Mouse (Mus musculus): Measurements from ENCODE around the gene Sypl. TPM values are rescaled to one million over a fixed set of nuclear protein-coding genes. Genes with fewer than 3 reads are reported as not detected.

The Sypl gene
- polyA plus RNA-seq, 1 experiment from 2014 or later, result 176 TPM

DNA sequence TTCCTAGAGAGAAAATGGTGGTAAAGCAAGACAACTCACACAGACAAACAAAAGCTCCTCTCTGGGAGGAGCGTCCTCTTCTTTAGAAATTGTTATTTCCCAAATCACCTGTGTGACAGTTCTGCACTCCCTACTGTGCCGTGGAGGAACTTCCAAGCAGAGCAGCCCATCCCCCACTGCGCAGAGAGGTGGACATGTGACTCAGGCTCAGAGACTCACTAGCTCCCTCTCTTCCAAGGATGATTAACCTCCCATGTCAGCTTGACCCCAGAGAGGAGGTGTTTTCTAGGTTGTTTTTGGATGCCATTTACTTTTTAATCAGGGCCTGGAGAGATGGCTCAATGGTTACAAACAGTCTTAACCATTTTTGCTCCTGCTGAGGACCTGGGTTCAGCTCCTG, 29.4 kb upstream of the Sypl start:
- H3K4me3 ChIP-seq (ENCODE audit: low read depth, low read length), result no peak overlapping the region
- no peak overlapping the region for H3K4me2 ChIP-seq (replicated peaks; ENCODE audit: low read depth)
- H3K36me3 ChIP-seq (ENCODE audit: control insufficient read depth, insufficient read depth), result no peaks in the 10 kb centered on the region
- H3K4me1 ChIP-seq (replicated peaks; ENCODE audit: control insufficient read depth, insufficient read depth, low read length), result no peaks in the 10 kb centered on the region
- H3K27me3 ChIP-seq (replicated peaks; ENCODE audit: control insufficient read depth, insufficient read depth, low read length), result no peaks in the 10 kb centered on the region
- H3K27ac ChIP-seq (ENCODE audit: low read depth, low read length), result no peak overlapping the region
- no peak for ATAC-seq
- no peak overlapping the region for H3K9ac ChIP-seq (ENCODE audit: low read depth, low read length)
- WGBS, result 46% methylated on average over 3 of the region's 3 CpGs
- 0 out of 2 replicates have a peak, but pooled peaks have one; percentile 7 for TF ChIP-seq CTCF (IDR thresholded peaks at IDR 0.05; ENCODE audit: low read depth)
- no peaks in the 10 kb centered on the region for H3K9me3 ChIP-seq (ENCODE audit: control insufficient read depth)

DNA sequence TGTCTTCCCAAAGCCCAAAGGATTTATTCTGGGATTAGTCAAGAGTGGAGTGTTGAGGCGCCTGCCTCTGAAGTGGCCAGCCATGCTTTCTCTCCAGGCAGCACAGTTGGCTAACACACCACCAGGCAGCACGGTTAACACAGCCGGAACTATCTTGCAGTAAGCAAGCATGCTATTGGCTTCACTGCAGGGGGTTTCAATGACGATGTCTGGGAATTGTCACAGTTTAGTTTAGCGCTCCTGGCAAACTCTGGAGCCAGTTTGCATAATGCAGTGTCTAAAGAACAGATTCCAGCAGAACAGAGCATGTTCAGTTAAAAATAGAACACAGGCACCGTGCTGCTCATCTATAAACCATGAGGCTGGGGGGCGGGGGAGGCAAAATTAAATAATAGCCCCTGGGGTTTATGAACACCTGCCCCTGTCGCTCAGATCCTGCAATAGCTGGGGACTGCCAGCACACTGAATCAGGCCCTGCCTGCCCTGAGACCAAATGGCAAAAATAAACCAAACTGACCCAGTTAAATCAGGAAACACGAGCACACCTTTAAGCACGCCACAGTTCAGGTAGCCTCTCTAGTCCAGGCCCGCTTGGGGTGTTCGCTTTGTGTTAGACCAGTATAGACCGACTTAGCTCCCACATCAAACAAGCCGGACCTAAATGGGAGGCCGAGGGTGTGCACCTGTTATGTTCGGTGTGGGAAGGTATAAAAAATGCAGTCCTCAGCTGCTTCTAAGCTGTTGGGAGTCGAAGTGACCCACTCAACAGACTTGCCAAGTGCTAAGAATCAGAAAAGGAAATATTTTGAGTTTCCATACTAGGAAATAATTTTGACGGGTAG, 27.1 kb upstream of the Sypl start:
- H3K9me3 ChIP-seq (ENCODE audit: control insufficient read depth), result no peaks in the 10 kb centered on the region
- no peaks in the 10 kb centered on the region for H3K27me3 ChIP-seq (replicated peaks; ENCODE audit: control insufficient read depth, insufficient read depth, low read length)
- ATAC-seq, result no peak
- no peak overlapping the region for H3K4me2 ChIP-seq (replicated peaks; ENCODE audit: low read depth)
- 66% methylated on average over 18 of the region's 18 CpGs for WGBS
- 0 out of 2 replicates have a peak, but pooled peaks cover 4% of the 10 kb centered on the region for H3K4me1 ChIP-seq (replicated peaks; ENCODE audit: control insufficient read depth, insufficient read depth, low read length)
- no peak overlapping the region for H3K9ac ChIP-seq (ENCODE audit: low read depth, low read length)
- no peaks in the 10 kb centered on the region for H3K36me3 ChIP-seq (ENCODE audit: control insufficient read depth, insufficient read depth)
- TF ChIP-seq CTCF (IDR thresholded peaks at IDR 0.05; ENCODE audit: low read depth), result no peak
- H3K27ac ChIP-seq (ENCODE audit: low read depth, low read length), result no peak overlapping the region
- H3K4me3 ChIP-seq (ENCODE audit: low read depth, low read length), result no peak overlapping the region

DNA sequence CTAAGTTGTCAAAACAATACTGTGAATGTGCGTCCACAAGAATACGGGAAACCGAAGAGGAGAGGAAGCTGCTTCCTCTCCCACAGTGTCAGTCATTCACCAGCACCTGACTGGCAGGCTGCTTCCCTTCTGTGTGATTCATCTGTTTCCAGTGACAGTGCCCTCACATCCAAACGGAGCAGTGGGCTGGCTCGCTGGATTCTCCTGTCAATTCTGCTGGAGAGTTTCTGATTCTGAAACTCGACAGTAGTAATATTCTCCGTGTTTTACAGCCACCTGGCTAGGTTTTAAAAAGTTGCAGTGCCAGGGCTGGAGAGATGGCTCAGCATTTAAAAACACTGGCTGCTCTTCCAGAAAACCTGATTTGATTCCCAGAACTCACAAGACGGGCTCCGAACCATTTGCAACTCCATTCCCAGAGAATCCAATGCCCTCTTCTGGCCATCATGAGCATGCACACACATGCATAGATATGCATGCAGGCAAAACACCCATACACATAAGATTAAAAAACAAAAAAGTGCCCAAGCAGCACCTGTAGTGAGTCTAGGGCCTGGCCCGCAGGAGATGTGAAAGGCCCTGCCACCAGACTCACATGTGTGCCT, 26.4 kb upstream of the Sypl start:
- Histone ChIP-seq H3K4me2 (replicated peaks; ENCODE audit: low read depth) (no peak overlapping the region), H3K27me3 (replicated peaks; ENCODE audit: control insufficient read depth, insufficient read depth, low read length) (no peaks in the 10 kb centered on the region), H3K9ac (ENCODE audit: low read depth, low read length) (no peak overlapping the region), H3K4me3 (ENCODE audit: low read depth, low read length) (no peak overlapping the region), H3K4me1 (replicated peaks; ENCODE audit: control insufficient read depth, insufficient read depth, low read length) (0 out of 2 replicates have a peak, but pooled peaks cover 4% of the 10 kb centered on the region), H3K27ac (ENCODE audit: low read depth, low read length) (no peak overlapping the region), H3K36me3 (ENCODE audit: control insufficient read depth, insufficient read depth) (no peaks in the 10 kb centered on the region), H3K9me3 (ENCODE audit: control insufficient read depth) (no peaks in the 10 kb centered on the region)
- ATAC-seq, result no peak
- TF ChIP-seq CTCF (IDR thresholded peaks at IDR 0.05; ENCODE audit: low read depth), result peak; percentile 53
- WGBS, result 80% methylated on average over 10 of the region's 10 CpGs

DNA sequence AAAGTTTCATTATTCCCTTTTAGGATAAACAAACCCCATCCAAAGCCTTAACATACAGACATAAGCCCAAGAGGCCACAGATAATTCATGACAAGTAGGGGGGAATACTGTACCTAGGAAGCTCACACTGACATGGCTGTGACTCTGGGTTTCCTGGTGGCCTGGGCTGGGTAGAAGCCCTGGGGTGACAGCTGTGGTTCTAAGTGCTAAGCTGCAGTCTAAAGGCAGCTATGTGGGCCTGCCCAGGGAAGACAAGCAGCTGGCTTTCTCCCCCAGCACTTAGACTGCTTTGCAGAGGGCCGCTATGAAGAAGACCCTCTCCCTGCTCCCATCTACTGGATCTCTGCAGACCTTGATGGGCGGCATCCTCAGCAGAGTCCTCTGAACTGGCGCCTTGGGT, 25.5 kb upstream of the Sypl start:
- Histone ChIP-seq H3K4me3 (ENCODE audit: low read depth, low read length) (no peak overlapping the region), H3K9ac (ENCODE audit: low read depth, low read length) (no peak overlapping the region), H3K27ac (ENCODE audit: low read depth, low read length) (no peak overlapping the region), H3K9me3 (ENCODE audit: control insufficient read depth) (no peaks in the 10 kb centered on the region), H3K27me3 (replicated peaks; ENCODE audit: control insufficient read depth, insufficient read depth, low read length) (no peaks in the 10 kb centered on the region), H3K36me3 (ENCODE audit: control insufficient read depth, insufficient read depth) (no peaks in the 10 kb centered on the region), H3K4me2 (replicated peaks; ENCODE audit: low read depth) (no peak overlapping the region), H3K4me1 (replicated peaks; ENCODE audit: control insufficient read depth, insufficient read depth, low read length) (0 out of 2 replicates have a peak, but pooled peaks cover 4% of the 10 kb centered on the region)
- 76% methylated on average over 3 of the region's 3 CpGs for WGBS
- TF ChIP-seq CTCF (IDR thresholded peaks at IDR 0.05; ENCODE audit: low read depth), result no peak
- ATAC-seq, result no peak

DNA sequence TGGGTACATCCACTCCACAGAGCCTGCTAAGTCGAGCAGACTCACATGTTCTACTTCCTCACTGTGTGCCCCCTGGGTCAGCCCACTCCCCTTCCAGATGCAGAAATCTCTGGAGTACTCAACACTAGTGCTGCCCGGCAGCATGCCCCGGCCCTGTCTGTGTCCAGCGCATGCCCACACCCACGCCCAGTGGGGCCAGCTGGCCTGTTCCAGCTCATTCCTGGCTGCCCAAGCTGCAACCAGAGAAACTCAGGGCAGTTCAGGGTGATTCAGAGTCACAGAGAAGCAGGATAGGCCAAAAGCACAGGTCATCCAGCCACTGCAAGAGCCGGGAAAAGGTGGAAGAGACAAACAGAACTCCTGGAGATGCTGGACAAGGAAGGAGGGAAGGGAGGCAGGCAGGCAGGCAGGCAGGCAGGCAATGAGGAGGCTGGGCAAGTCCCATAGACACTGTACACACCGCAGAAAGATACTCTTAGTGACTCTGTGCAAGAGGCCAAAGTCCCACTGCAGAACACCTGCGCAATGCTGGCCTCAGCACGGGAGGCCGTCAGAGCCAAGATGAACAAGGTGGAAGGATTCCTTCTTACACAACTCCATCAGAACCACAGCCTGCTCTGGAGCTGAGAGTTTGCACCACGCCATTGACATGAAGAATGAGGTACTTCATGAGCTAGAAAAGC, 23.7 kb upstream of the Sypl start:
- no peak overlapping the region for H3K9ac ChIP-seq (ENCODE audit: low read depth, low read length)
- H3K4me3 ChIP-seq (ENCODE audit: low read depth, low read length), result no peak overlapping the region
- H3K27ac ChIP-seq (ENCODE audit: low read depth, low read length), result peak overlapping the region; percentile 54
- no peaks in the 10 kb centered on the region for H3K9me3 ChIP-seq (ENCODE audit: control insufficient read depth)
- WGBS, result 49% methylated on average over 11 of the region's 11 CpGs
- H3K4me1 ChIP-seq (replicated peaks; ENCODE audit: control insufficient read depth, insufficient read depth, low read length), result 0 out of 2 replicates have a peak, but pooled peaks cover 4% of the 10 kb centered on the region
- H3K4me2 ChIP-seq (replicated peaks; ENCODE audit: low read depth), result 0 out of 2 replicates have a peak overlapping the region, but pooled peaks have one; percentile 1
- peak; percentile 97 for ATAC-seq
- TF ChIP-seq CTCF (IDR thresholded peaks at IDR 0.05; ENCODE audit: low read depth), result no peak
- H3K27me3 ChIP-seq (replicated peaks; ENCODE audit: control insufficient read depth, insufficient read depth, low read length), result no peaks in the 10 kb centered on the region
- H3K36me3 ChIP-seq (ENCODE audit: control insufficient read depth, insufficient read depth), result no peaks in the 10 kb centered on the region

- Histone ChIP-seq H3K9me3 (ENCODE audit: control insufficient read depth) (no peaks in the 10 kb centered on the region), H3K36me3 (ENCODE audit: control insufficient read depth, insufficient read depth) (no peaks in the 10 kb centered on the region), H3K27ac (ENCODE audit: low read depth, low read length) (peak overlapping the region; percentile 54), H3K27me3 (replicated peaks; ENCODE audit: control insufficient read depth, insufficient read depth, low read length) (no peaks in the 10 kb centered on the region), H3K4me3 (ENCODE audit: low read depth, low read length) (no peak overlapping the region), H3K4me1 (replicated peaks; ENCODE audit: control insufficient read depth, insufficient read depth, low read length) (0 out of 2 replicates have a peak, but pooled peaks cover 4% of the 10 kb centered on the region), H3K9ac (ENCODE audit: low read depth, low read length) (no peak overlapping the region), H3K4me2 (replicated peaks; ENCODE audit: low read depth) (0 out of 2 replicates have a peak overlapping the region, but pooled peaks have one; percentile 1)
- WGBS, result 58% methylated on average over 7 of the region's 7 CpGs
- 0 out of 2 replicates have a peak, but pooled peaks have one; percentile 32 for ATAC-seq
- no peak for TF ChIP-seq CTCF (IDR thresholded peaks at IDR 0.05; ENCODE audit: low read depth)
Measured at GRCm38 (mm10) chr12:32930566-32930965, 23.1 kb upstream of the Sypl start.
